In the genomic region with DNA sequence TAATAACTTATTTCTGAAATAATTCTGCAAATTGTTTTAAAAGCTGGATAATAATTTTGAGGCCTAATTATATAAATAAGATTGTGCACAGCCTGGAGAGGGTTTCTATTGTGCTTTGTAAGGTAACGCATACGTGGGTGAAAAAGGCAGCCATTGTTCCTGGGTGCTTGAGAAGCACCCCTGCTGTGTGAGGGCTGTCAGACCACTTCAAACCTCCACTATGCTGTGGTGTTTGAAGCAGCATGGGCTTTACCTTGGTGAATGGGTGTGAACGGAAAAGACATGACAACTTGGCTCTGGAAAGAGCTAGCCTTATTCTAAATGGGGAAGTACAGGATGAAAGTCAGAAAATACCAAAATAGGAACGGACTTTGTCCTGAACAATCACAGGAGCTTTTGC, we compare ENCODE assay signal across 19 mouse cellular contexts.
"Had no signal": no experiment of that assay in that cellular context is flagged by ENCODE, and none has a peak within 500 bp of the region (broad histone marks: within the 10 kb centered on the region; RNA-seq: fewer than 3 reads in every experiment).

No protein-coding gene starts in this region.

- H3K9me3 ChIP-seq: kidney, embryonic 15.5 days; liver, embryonic 13.5 days; megakaryocyte, embryonic 14.5 days; midbrain, embryonic 10.5 days; midbrain, embryonic 13.5 days; neural tube, embryonic 13.5 days had no signal

- H3K9ac ChIP-seq: kidney, embryonic 15.5 days; liver, embryonic 13.5 days; midbrain, embryonic 13.5 days; neural tube, embryonic 13.5 days had no signal

- H3K4me2 ChIP-seq: kidney, embryonic 15.5 days; liver, embryonic 13.5 days; midbrain, embryonic 13.5 days; neural tube, embryonic 13.5 days had no signal

- H3K27ac ChIP-seq: kidney, embryonic 15.5 days; left cerebral cortex, adult 2 months; liver, embryonic 13.5 days; macrophage; midbrain, embryonic 10.5 days; midbrain, embryonic 13.5 days; neural tube, embryonic 13.5 days had no signal

- H3K4me3 ChIP-seq: kidney, embryonic 15.5 days; left cerebral cortex, adult 2 months; liver, embryonic 13.5 days; megakaryocyte, embryonic 14.5 days; midbrain, embryonic 10.5 days; midbrain, embryonic 13.5 days; myocyte; neural tube, embryonic 13.5 days had no signal

- H3K27me3 ChIP-seq: kidney, embryonic 15.5 days; liver, embryonic 13.5 days; megakaryocyte, embryonic 14.5 days; midbrain, embryonic 13.5 days; neural tube, embryonic 13.5 days had no signal

- H3K4me1 ChIP-seq: kidney, embryonic 15.5 days; liver, embryonic 13.5 days; megakaryocyte, embryonic 14.5 days; midbrain, embryonic 10.5 days; midbrain, embryonic 13.5 days; neural tube, embryonic 13.5 days had no signal

- ATAC-seq: midbrain, embryonic 13.5 days; midbrain, embryonic 16.5 days had no signal

- DNase-seq: kidney, postnatal 10 days; kidney, postnatal 36 days; layer of hippocampus, postnatal 36 days; liver, embryonic 13.5 days; lung, adult 2 months; retina, postnatal 1 day; right cerebral cortex, postnatal 25 days; spleen, adult 18-20 months; thymus, adult 18-20 months; thymus, postnatal 4 days had no signal
